Mouse (Mus musculus) ES-E14 (cell line): Measurements from ENCODE around the gene B230219D22Rik.

Source experiments
- HCFC1 ChIP-seq: IDR thresholded peaks from 2 replicates; pipeline ENCODE4 v1.6.1; 2012; ENCODE audit warnings: low read length, inconsistent platforms, borderline replicate concordance; ENCODE audit not compliant: insufficient read depth
- MAFK ChIP-seq: IDR thresholded peaks from 2 replicates; pipeline ENCODE4 v1.6.1; 2014; ENCODE audit warnings: mild to moderate bottlenecking, low read depth, low read length, inconsistent platforms; ENCODE audit not compliant: insufficient read depth
- ZC3H11A ChIP-seq: IDR thresholded peaks from 2 replicates; pipeline ENCODE4 v1.6.1; 2012; ENCODE audit warnings: low read depth, mild to moderate bottlenecking, inconsistent platforms, low read length, borderline replicate concordance
- ZNF384 ChIP-seq: IDR thresholded peaks from 2 replicates; pipeline ENCODE4 v1.6.1; 2012; ENCODE audit warnings: low read depth, low read length, inconsistent platforms

GRCm38 (mm10) chr13:55644525-55644924 lies 48.4 kb upstream of the B230219D22Rik start:
- TF ChIP-seq ZC3H11A (no peak), ZNF384 (no peak), MAFK (no peak), HCFC1 (no peak)
